Mouse (Mus musculus) forebrain, embryonic 14.5 days (tissue): ENCODE data around the gene Ptchd4. TPM values are rescaled to one million over a fixed set of nuclear protein-coding genes. Genes with fewer than 3 reads are reported as not detected.
A peak's percentile ranks its signal among the peaks of the same experiment; 100 is the strongest.

Experiments
- ATAC-seq: fragments of 200-750 bp; cut with Nextera tagmentation; 2 replicates; pipeline ENCODE4 v1.8.0; 2017; ENCODE audit warnings: mild to moderate bottlenecking, moderate library complexity
- DNase-seq: peaks from one replicate; pipeline ENCODE4 v3.0.0-alpha.2; 2015; ENCODE audit warnings: low spot score
- H3K27ac ChIP-seq: fragments of 300-500 bp; sonication (generic); 2 replicates; pipeline ENCODE4 v1.5.1; 2014; ENCODE audit warnings: low read depth, mild to moderate bottlenecking, control low read depth, low read length, moderate library complexity
- H3K27me3 ChIP-seq: fragments of 300-500 bp; sonication (generic); replicated peaks from 2 replicates; pipeline ENCODE4 v1.6.1; 2014; ENCODE audit warnings: low read length, control low read depth, mixed read lengths; ENCODE audit not compliant: control insufficient read depth, insufficient read depth
- H3K36me3 ChIP-seq: fragments of 300-500 bp; sonication (generic); 2 replicates; pipeline ENCODE4 v1.6.1; 2014; ENCODE audit warnings: low read length, control low read depth; ENCODE audit not compliant: control insufficient read depth, insufficient read depth
- H3K4me1 ChIP-seq: fragments of 300-500 bp; sonication (generic); 2 replicates; pipeline ENCODE4 v1.6.1; 2014; ENCODE audit warnings: antibody characterized with exemption, low read length, control low read depth; ENCODE audit not compliant: control insufficient read depth, insufficient read depth
- H3K4me2 ChIP-seq: fragments of 300-500 bp; sonication (generic); 2 replicates; pipeline ENCODE4 v1.6.1; 2014; ENCODE audit warnings: mild to moderate bottlenecking, control low read depth, low read length
- H3K4me3 ChIP-seq: fragments of 300-500 bp; sonication (generic); 2 replicates; pipeline ENCODE4 v1.5.1; 2014; ENCODE audit warnings: low read depth, low read length, control low read depth
- H3K9ac ChIP-seq: fragments of 300-500 bp; sonication (generic); 2 replicates; pipeline ENCODE4 v1.6.1; 2014; ENCODE audit warnings: mild to moderate bottlenecking, low read length, control low read depth, moderate library complexity
- H3K9me3 ChIP-seq: fragments of 300-500 bp; sonication (generic); replicated peaks from 2 replicates; pipeline ENCODE4 v1.6.1; 2016; ENCODE audit warnings: low read length, control low read depth, mixed read lengths; ENCODE audit not compliant: control insufficient read depth
- WGBS: fragments of 180-500 bp; shearing (Covaris S2); extraction: QIAGEN DNeasy Blood & Tissue Kit; methylation state at CpG from one replicate; pipeline ENCODE4 v1.1.7; 2014; 5-methylcytosine and 5-hydroxymethylcytosine counted together
- polyA plus RNA-seq: library from polyadenylated mRNA; unstranded; fragments of >200 nt; fragmentation: Nextera tagmentation; extraction: Ambion mirVana; gene quantifications from 2 replicates; pipeline ENCODE4 v1.2.1, GENCODE M21; 2014

Gene Ptchd4
- polyA plus RNA-seq, 1 experiment from 2014 or later: 1.6 TPM

DNA sequence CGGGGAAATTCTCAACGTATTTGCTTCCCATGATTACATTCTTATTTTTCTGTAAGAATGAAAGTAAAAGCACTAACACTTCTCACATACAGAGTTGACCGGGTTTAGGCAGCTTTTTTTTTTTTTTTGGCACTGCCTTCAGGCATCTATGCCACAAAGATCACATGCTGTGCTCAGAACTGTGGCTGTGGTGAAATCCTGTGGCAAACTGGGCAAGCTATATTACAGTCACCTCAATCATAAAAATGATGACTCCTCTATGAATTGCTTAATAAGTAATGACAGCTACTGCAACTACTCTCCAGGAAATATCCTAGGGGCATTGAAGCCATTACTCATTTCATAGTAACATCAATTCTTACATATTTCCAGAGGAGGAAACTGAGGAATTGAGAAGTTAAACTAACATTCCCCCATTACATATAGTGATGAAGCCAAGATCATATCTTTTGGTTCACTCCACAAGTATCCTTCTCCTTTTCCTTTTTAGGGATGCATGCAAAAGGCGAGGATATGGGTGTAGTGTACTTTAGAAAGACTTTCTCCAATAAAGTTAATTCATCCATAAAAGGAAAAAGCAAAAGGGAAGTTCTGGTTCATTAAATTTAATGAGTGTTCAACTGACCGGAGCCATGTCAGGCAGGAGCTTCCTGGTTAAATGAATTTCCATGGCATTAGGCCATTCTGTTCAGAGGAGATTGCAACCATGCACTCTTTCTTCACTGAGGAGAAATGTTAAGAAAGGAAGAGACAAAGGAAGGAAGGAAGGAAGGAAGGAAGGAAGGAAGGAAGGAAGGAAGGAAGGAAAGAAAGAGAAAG lies 164.6 kb downstream of the Ptchd4 start:
- ATAC-seq: no peak
- Histone ChIP-seq H3K9me3 (no peaks in the 10 kb centered on the region), H3K4me2 (no peak overlapping the region), H3K9ac (no peak overlapping the region), H3K27me3 (no peaks in the 10 kb centered on the region), H3K36me3 (no peaks in the 10 kb centered on the region), H3K27ac (no peak overlapping the region), H3K4me1 (no peaks in the 10 kb centered on the region), H3K4me3 (no peak overlapping the region)
- DNase-seq: no peak
- 79% methylated on average over 5 of the region's 5 CpGs for WGBS

DNA sequence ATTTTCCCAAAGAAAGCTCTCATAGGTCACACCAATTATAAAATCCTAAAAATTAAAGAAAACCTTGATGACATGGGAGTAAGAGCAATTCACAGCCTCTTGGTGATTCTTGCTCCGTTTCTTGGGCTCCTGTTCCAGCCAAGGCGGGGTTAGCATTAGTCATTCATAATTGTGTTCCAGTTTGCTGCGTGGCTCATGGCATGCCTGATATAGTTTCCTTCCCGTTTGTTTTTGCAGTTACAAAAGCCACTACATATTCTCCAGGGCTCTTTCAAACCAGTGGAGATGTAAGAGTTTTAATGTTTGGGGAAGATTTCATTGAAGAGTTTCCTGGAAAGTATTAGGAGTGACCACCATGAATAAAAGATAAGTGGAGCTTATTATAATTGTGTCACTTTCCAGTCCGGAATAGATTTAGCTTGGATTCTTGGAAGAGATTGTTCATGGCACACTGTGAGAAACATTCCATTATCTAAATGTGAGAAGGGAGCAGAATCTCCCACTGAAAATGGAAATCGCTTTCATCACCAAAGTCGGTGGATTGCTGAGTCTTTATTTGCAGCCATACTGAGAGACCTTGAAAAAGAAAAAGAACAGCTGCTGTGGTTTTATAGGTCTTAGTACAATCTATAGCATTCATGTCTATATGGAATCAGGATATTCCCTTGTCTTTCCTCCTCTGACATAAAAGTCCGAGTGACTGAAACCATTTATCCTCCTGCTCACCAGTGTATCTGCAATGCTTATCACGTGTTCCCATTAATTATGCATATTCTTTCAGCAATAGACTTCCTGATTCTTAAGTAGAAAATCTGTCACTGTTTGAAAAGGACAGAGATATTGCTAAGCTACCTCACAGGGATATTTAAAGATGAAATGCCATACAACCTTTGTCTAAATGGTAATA lies 193.9 kb downstream of the Ptchd4 start:
- no peaks in the 10 kb centered on the region for H3K27me3 ChIP-seq
- no peaks in the 10 kb centered on the region for H3K9me3 ChIP-seq
- H3K4me2 ChIP-seq: no peak overlapping the region
- H3K4me1 ChIP-seq: no peaks in the 10 kb centered on the region
- H3K36me3 ChIP-seq: no peaks in the 10 kb centered on the region
- H3K27ac ChIP-seq: no peak overlapping the region
- H3K4me3 ChIP-seq: no peak overlapping the region
- no peak overlapping the region for H3K9ac ChIP-seq
- no peak; the same call in 1 of the 2 replicates for ATAC-seq
- peak; percentile 10 for DNase-seq
- 63% methylated on average over 9 of the region's 9 CpGs for WGBS

- Histone ChIP-seq H3K4me1 (no peaks in the 10 kb centered on the region), H3K36me3 (no peaks in the 10 kb centered on the region), H3K9me3 (no peaks in the 10 kb centered on the region), H3K4me3 (no peak overlapping the region), H3K27me3 (no peaks in the 10 kb centered on the region), H3K4me2 (no peak overlapping the region), H3K9ac (no peak overlapping the region), H3K27ac (no peak overlapping the region)
- ATAC-seq (no peak), DNase-seq (peak; percentile 3)
- 15% methylated on average over 5 of the region's 5 CpGs for WGBS
Measured at GRCm38 (mm10) chr17:42530147-42530546, 214.4 kb downstream of the Ptchd4 start.

DNA sequence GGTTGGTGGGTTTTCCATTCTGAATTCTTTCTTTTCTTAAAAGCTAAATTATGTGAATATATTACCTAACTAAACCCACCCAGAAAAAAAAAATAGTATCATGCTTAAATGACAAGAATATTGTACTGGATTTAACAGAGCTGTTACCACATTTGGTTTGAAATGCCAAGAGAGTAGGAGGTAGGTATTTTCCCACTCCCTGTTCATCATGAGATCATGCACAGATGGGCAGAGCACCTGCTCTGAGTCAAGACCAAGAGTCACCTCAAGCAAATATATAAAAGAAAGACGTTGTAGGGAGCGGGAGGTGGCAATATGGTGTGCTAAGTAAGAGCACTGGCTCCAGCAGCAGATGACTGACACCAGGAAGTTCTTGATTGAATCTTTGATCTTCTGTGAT lies 233.8 kb downstream of the Ptchd4 start:
- H3K9ac ChIP-seq: no peak overlapping the region
- WGBS: 87% methylated on average over 2 of the region's 2 CpGs
- H3K36me3 ChIP-seq: no peaks in the 10 kb centered on the region
- no peak for ATAC-seq
- H3K27ac ChIP-seq: no peak overlapping the region
- no peak for DNase-seq
- no peaks in the 10 kb centered on the region for H3K9me3 ChIP-seq
- H3K4me3 ChIP-seq: no peak overlapping the region
- H3K4me1 ChIP-seq: no peaks in the 10 kb centered on the region
- no peak overlapping the region for H3K4me2 ChIP-seq
- H3K27me3 ChIP-seq: no peaks in the 10 kb centered on the region
